ENCODE assay signal across 17 mouse cellular contexts in the genomic region with DNA sequence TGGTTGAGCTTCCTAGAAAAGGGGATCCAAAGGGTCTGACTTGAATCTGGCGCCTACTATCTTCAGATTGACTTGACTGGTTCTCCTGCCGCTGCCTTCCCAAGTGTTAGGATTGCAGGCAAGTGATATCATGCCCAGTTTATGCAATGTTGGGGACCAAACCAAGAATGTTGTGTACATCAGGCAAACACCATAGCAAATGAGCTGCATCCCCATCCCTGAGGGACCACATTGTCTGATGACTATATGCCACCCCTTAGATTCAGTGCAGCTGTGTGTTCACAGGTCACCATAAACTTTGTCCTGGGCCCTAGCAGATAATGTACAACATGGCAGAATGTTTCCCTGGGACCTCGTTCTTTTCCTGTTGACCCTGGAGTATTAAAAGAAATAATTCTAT. TPM values are rescaled to one million over a fixed set of nuclear protein-coding genes. Genes with fewer than 3 reads are reported as not detected.
A peak's percentile ranks its signal among the peaks of the same experiment; 100 is the strongest.
DNase-seq lines count a peak whose midpoint lies in the region; ATAC-seq and TF ChIP-seq lines count a peak whose summit lies in the region.
"Had no signal": no experiment of that assay in that cellular context is flagged by ENCODE, and none has a peak within 500 bp of the region (broad histone marks: within the 10 kb centered on the region; RNA-seq: fewer than 3 reads in every experiment).

No protein-coding gene starts in this region.

- no peaks in the 10 kb centered on the region for H3K27me3 ChIP-seq in limb, embryonic 11.5 days (ENCODE audit: control insufficient read depth, insufficient read depth, low read length)
- H3K27me3 ChIP-seq in limb, embryonic 10.5 days (ENCODE audit: low read depth, poor library complexity, severe bottlenecking): no peaks in the 10 kb centered on the region
- H3K27me3 ChIP-seq in forebrain, embryonic 13.5 days: no peaks in the 10 kb centered on the region
- H3K27me3 ChIP-seq in limb, embryonic 12.5 days: no peaks in the 10 kb centered on the region
- H3K27me3 ChIP-seq in midbrain, postnatal 0 days (ENCODE audit: insufficient read depth, low read length): no peaks in the 10 kb centered on the region
- H3K27me3 ChIP-seq: kidney, embryonic 15.5 days had no signal

- DNase-seq in limb, embryonic 11.5 days (ENCODE audit: low spot score): peak; percentile 40
- DNase-seq in limb, embryonic 10.5 days (ENCODE audit: low spot score): no peak
- no peak for DNase-seq in midbrain, postnatal 0 days (ENCODE audit: low spot score)
- DNase-seq in retina, embryonic 14.5 days (ENCODE audit: low spot score): no peak
- no peak for DNase-seq in thymus, postnatal 14 days
- DNase-seq: adrenal gland, adult 8-10 months; cerebellum, adult 18-20 months; lung, embryonic 14.5 days; right cerebral cortex, postnatal 4 days; thymus, adult 18-20 months had no signal

- H3K4me3 ChIP-seq in limb, embryonic 11.5 days (ENCODE audit: low read depth, low read length): no peak overlapping the region
- no peak overlapping the region for H3K4me3 ChIP-seq in limb, embryonic 10.5 days
- H3K4me3 ChIP-seq in forebrain, embryonic 13.5 days: no peak overlapping the region
- H3K4me3 ChIP-seq in limb, embryonic 12.5 days (replicated peaks): no peak overlapping the region
- no peak overlapping the region for H3K4me3 ChIP-seq in midbrain, postnatal 0 days (ENCODE audit: low read depth, low read length)
- H3K4me3 ChIP-seq: erythroblast, embryonic 14.5 days; kidney, embryonic 15.5 days had no signal

- no peak for ATAC-seq in limb, embryonic 11.5 days (ENCODE audit: insufficient number of reproducible peaks, low FRiP score, low TSS enrichment, low read depth)
- ATAC-seq in forebrain, embryonic 13.5 days: peak; percentile 48
- ATAC-seq in limb, embryonic 12.5 days (ENCODE audit: insufficient number of reproducible peaks, insufficient read depth, low FRiP score, low TSS enrichment, low read depth): no peak
- ATAC-seq in midbrain, postnatal 0 days (ENCODE audit: low FRiP score): no peak

- peaks cover 2% of the 10 kb centered on the region; the same call in 1 of the 2 replicates for H3K36me3 ChIP-seq in limb, embryonic 11.5 days (ENCODE audit: control insufficient read depth, insufficient read depth, low read length)
- H3K36me3 ChIP-seq in limb, embryonic 10.5 days: peaks cover 55% of the 10 kb centered on the region
- H3K36me3 ChIP-seq in forebrain, embryonic 13.5 days (ENCODE audit: poor library complexity, severe bottlenecking): peaks cover 36% of the 10 kb centered on the region
- peaks cover 30% of the 10 kb centered on the region for H3K36me3 ChIP-seq in limb, embryonic 12.5 days
- peaks cover 3% of the 10 kb centered on the region; the same call in 1 of the 2 replicates for H3K36me3 ChIP-seq in midbrain, postnatal 0 days (ENCODE audit: insufficient read depth, low read length)

- no peaks in the 10 kb centered on the region for H3K9me3 ChIP-seq in limb, embryonic 11.5 days (ENCODE audit: control insufficient read depth, low read length)
- H3K9me3 ChIP-seq in limb, embryonic 10.5 days (replicated peaks): no peaks in the 10 kb centered on the region
- H3K9me3 ChIP-seq in forebrain, embryonic 13.5 days (replicated peaks): no peaks in the 10 kb centered on the region
- H3K9me3 ChIP-seq in limb, embryonic 12.5 days: no peaks in the 10 kb centered on the region
- no peaks in the 10 kb centered on the region for H3K9me3 ChIP-seq in midbrain, postnatal 0 days (ENCODE audit: low read length)
- H3K9me3 ChIP-seq: kidney, embryonic 15.5 days had no signal

- TF ChIP-seq CTCF in midbrain, postnatal 0 days (IDR thresholded peaks at IDR 0.05): no peak

- H3K27ac ChIP-seq in limb, embryonic 11.5 days (replicated peaks; ENCODE audit: low read depth, low read length): no peak overlapping the region
- H3K27ac ChIP-seq in limb, embryonic 10.5 days: no peak overlapping the region
- H3K27ac ChIP-seq in forebrain, embryonic 13.5 days: peak overlapping the region; percentile 74
- peak overlapping the region; percentile 14; the same call in 1 of the 2 replicates for H3K27ac ChIP-seq in limb, embryonic 12.5 days
- peak overlapping the region; percentile 7; the same call in 1 of the 2 replicates for H3K27ac ChIP-seq in midbrain, postnatal 0 days (ENCODE audit: low read depth, low read length)
- H3K27ac ChIP-seq: kidney, embryonic 15.5 days; macrophage had no signal

- no peak overlapping the region for H3K4me2 ChIP-seq in limb, embryonic 11.5 days (ENCODE audit: low read depth, severe bottlenecking)
- no peak overlapping the region for H3K4me2 ChIP-seq in forebrain, embryonic 13.5 days
- H3K4me2 ChIP-seq in limb, embryonic 12.5 days: no peak overlapping the region
- H3K4me2 ChIP-seq in midbrain, postnatal 0 days (ENCODE audit: low read depth, low read length, poor library complexity, severe bottlenecking): no peak overlapping the region
- H3K4me2 ChIP-seq: kidney, embryonic 15.5 days; lung, embryonic 14.5 days had no signal

- H3K9ac ChIP-seq in limb, embryonic 11.5 days (ENCODE audit: low read length): no peak overlapping the region
- H3K9ac ChIP-seq in forebrain, embryonic 13.5 days: no peak overlapping the region
- no peak overlapping the region for H3K9ac ChIP-seq in limb, embryonic 12.5 days (replicated peaks)
- H3K9ac ChIP-seq in midbrain, postnatal 0 days (replicated peaks; ENCODE audit: low read length, poor library complexity, severe bottlenecking): no peak overlapping the region
- H3K9ac ChIP-seq: kidney, embryonic 15.5 days; lung, embryonic 14.5 days had no signal

- H3K4me1 ChIP-seq in limb, embryonic 11.5 days (ENCODE audit: control insufficient read depth, insufficient read depth, low read length): peaks cover 2% of the 10 kb centered on the region; the same call in 1 of the 2 replicates
- peaks cover 22% of the 10 kb centered on the region for H3K4me1 ChIP-seq in limb, embryonic 10.5 days
- H3K4me1 ChIP-seq in forebrain, embryonic 13.5 days: peaks cover 27% of the 10 kb centered on the region
- H3K4me1 ChIP-seq in limb, embryonic 12.5 days (replicated peaks): peaks cover 19% of the 10 kb centered on the region
- H3K4me1 ChIP-seq in midbrain, postnatal 0 days (ENCODE audit: insufficient read depth, low read length): no peaks in the 10 kb centered on the region

- 87% methylated on average over 3 of the region's 3 CpGs for WGBS in limb, embryonic 11.5 days
- WGBS in limb, embryonic 10.5 days: 88% methylated on average over 3 of the region's 3 CpGs
- 84% methylated on average over 3 of the region's 3 CpGs for WGBS in forebrain, embryonic 13.5 days
- WGBS in limb, embryonic 12.5 days: 81% methylated on average over 3 of the region's 3 CpGs
- 83% methylated on average over 3 of the region's 3 CpGs for WGBS in midbrain, postnatal 0 days

RNA-seq across cellular contexts. Expression of a gene that starts 8.8 kb away (rescaled TPM):
- 349 and 356 TPM in 2 replicates for polyA plus RNA-seq in limb, embryonic 11.5 days (2014; fragmentation: Nextera tagmentation; extraction: Ambion mirVana)
- 201 and 255 TPM in 2 replicates for polyA plus RNA-seq in limb, embryonic 10.5 days (2016; fragmentation: Nextera tagmentation; extraction: Ambion mirVana)
- polyA plus RNA-seq in forebrain, embryonic 13.5 days (2015; fragmentation: Nextera tagmentation; extraction: Ambion mirVana): 852 and 970 TPM in 2 replicates
- 246 and 273 TPM in 2 replicates for polyA plus RNA-seq in limb, embryonic 12.5 days (2016; fragmentation: Nextera tagmentation; extraction: Ambion mirVana)
- 148 and 180 TPM in 2 replicates for total RNA-seq in midbrain, postnatal 0 days (2014; rRNA removed)
- polyA plus RNA-seq in midbrain, postnatal 0 days (2015; fragmentation: Nextera tagmentation; extraction: Ambion mirVana): 137 and 154 TPM in 2 replicates
- total RNA-seq: liver, adult 2 months; MEL had no signal
- polyA plus RNA-seq: erythroblast, embryonic 14.5 days; liver, adult 2 months; macrophage had no signal

Comparison
In these comparisons a context has a peak if more than half of its experiments do, and no peak if none do; other contexts are left out.
1. H3K27ac ChIP-seq: peak in forebrain, embryonic 13.5 days (single experiment), limb, embryonic 12.5 days (single experiment) and midbrain, postnatal 0 days (single experiment); none in limb, embryonic 11.5 days (single experiment) and limb, embryonic 10.5 days (single experiment).